10 mouse cellular contexts compared by ENCODE assay signal in genomic region chr11:68902823-68903222, GRCm38 (mm10). TPM values are rescaled to one million over a fixed set of nuclear protein-coding genes. Genes with fewer than 3 reads are reported as not detected.
DNase-seq lines count a peak whose midpoint lies in the region; ATAC-seq and TF ChIP-seq lines count a peak whose summit lies in the region.
"Had no signal": no experiment of that assay in that cellular context is flagged by ENCODE, and none has a peak within 500 bp of the region (broad histone marks: within the 10 kb centered on the region; RNA-seq: fewer than 3 reads in every experiment).

No protein-coding gene starts in this region.

- peak overlapping the region; percentile 99 for H3K9ac ChIP-seq in kidney, embryonic 15.5 days
- peak overlapping the region; percentile 96 for H3K9ac ChIP-seq in intestine, embryonic 14.5 days (ENCODE audit: low read length)
- peak overlapping the region; percentile 91; the same call in 1 of the 2 replicates for H3K9ac ChIP-seq in midbrain, postnatal 0 days (replicated peaks; ENCODE audit: low read length, poor library complexity, severe bottlenecking)

- peak overlapping the region; percentile 37; the same call in 1 of the 2 replicates for H3K27ac ChIP-seq in kidney, embryonic 15.5 days
- peak overlapping the region; percentile 99 for H3K27ac ChIP-seq in embryonic facial prominence, embryonic 10.5 days (replicated peaks)
- H3K27ac ChIP-seq in intestine, embryonic 14.5 days (ENCODE audit: low read depth): no peak overlapping the region
- no peak overlapping the region for H3K27ac ChIP-seq in midbrain, postnatal 0 days (ENCODE audit: low read depth, low read length)

- no peaks in the 10 kb centered on the region for H3K9me3 ChIP-seq in kidney, embryonic 15.5 days (replicated peaks)
- no peaks in the 10 kb centered on the region for H3K9me3 ChIP-seq in embryonic facial prominence, embryonic 10.5 days
- no peaks in the 10 kb centered on the region for H3K9me3 ChIP-seq in intestine, embryonic 14.5 days (ENCODE audit: control insufficient read depth, low read length)
- H3K9me3 ChIP-seq in midbrain, postnatal 0 days (ENCODE audit: low read length): no peaks in the 10 kb centered on the region

- no peaks in the 10 kb centered on the region for H3K27me3 ChIP-seq in kidney, embryonic 15.5 days
- H3K27me3 ChIP-seq in embryonic facial prominence, embryonic 10.5 days (replicated peaks; ENCODE audit: low read depth, poor library complexity, severe bottlenecking): no peaks in the 10 kb centered on the region; the same call in 1 of the 2 replicates
- no peaks in the 10 kb centered on the region for H3K27me3 ChIP-seq in intestine, embryonic 14.5 days (replicated peaks; ENCODE audit: control insufficient read depth, insufficient read depth, low read length)
- H3K27me3 ChIP-seq in midbrain, postnatal 0 days (ENCODE audit: insufficient read depth, low read length): peaks cover 5% of the 10 kb centered on the region; the same call in 1 of the 2 replicates
- H3K27me3 ChIP-seq: Patski had no signal

- H3K4me1 ChIP-seq in kidney, embryonic 15.5 days: peaks cover 26% of the 10 kb centered on the region
- peaks cover 14% of the 10 kb centered on the region for H3K4me1 ChIP-seq in embryonic facial prominence, embryonic 10.5 days
- H3K4me1 ChIP-seq in intestine, embryonic 14.5 days (replicated peaks; ENCODE audit: control insufficient read depth, insufficient read depth, low read length): peaks cover 6% of the 10 kb centered on the region
- H3K4me1 ChIP-seq in midbrain, postnatal 0 days (ENCODE audit: insufficient read depth, low read length): no peaks in the 10 kb centered on the region

- peak overlapping the region; percentile 71 for H3K4me2 ChIP-seq in kidney, embryonic 15.5 days
- H3K4me2 ChIP-seq in intestine, embryonic 14.5 days (ENCODE audit: low read length): peak overlapping the region; percentile 76
- peak overlapping the region; percentile 61 for H3K4me2 ChIP-seq in midbrain, postnatal 0 days (ENCODE audit: low read depth, low read length, poor library complexity, severe bottlenecking)

- WGBS in kidney, embryonic 15.5 days: 80% methylated on average over 5 of the region's 5 CpGs
- 84% methylated on average over 5 of the region's 5 CpGs for WGBS in embryonic facial prominence, embryonic 10.5 days
- 87% methylated on average over 5 of the region's 5 CpGs for WGBS in intestine, embryonic 14.5 days
- 84% methylated on average over 5 of the region's 5 CpGs for WGBS in midbrain, postnatal 0 days

- TF ChIP-seq CTCF in midbrain, postnatal 0 days (IDR thresholded peaks at IDR 0.05): no peak

- H3K4me3 ChIP-seq in kidney, embryonic 15.5 days (replicated peaks): peak overlapping the region; percentile 96
- H3K4me3 ChIP-seq in embryonic facial prominence, embryonic 10.5 days: peak overlapping the region; percentile 99
- peak overlapping the region; percentile 99 for H3K4me3 ChIP-seq in intestine, embryonic 14.5 days (ENCODE audit: low read depth, low read length)
- peak overlapping the region; percentile 85 for H3K4me3 ChIP-seq in midbrain, postnatal 0 days (ENCODE audit: low read depth, low read length)

- intact Hi-C loops in left cerebral cortex, postnatal 10 days (cut with DNase I): no loop called here

- H3K36me3 ChIP-seq in kidney, embryonic 15.5 days: peaks cover 52% of the 10 kb centered on the region
- H3K36me3 ChIP-seq in embryonic facial prominence, embryonic 10.5 days (replicated peaks): peaks cover 56% of the 10 kb centered on the region
- H3K36me3 ChIP-seq in intestine, embryonic 14.5 days (ENCODE audit: control insufficient read depth, insufficient read depth, low read length): peaks cover 43% of the 10 kb centered on the region
- H3K36me3 ChIP-seq in midbrain, postnatal 0 days (ENCODE audit: insufficient read depth, low read length): peaks cover 25% of the 10 kb centered on the region

- no peak for DNase-seq in kidney, postnatal 4 days
- DNase-seq in embryonic facial prominence, embryonic 10.5 days (ENCODE audit: low spot score): no peak
- no peak for DNase-seq in intestine, embryonic 14.5 days (ENCODE audit: low spot score)
- no peak for DNase-seq in midbrain, postnatal 0 days (ENCODE audit: low spot score)
- no peak for DNase-seq in left cerebral cortex, postnatal 10 days (ENCODE audit: extremely low spot score in 1 of 2, low spot score in 2 of 2)
- no peak for DNase-seq in layer of hippocampus, adult 11-12 months (ENCODE audit: low spot score)
- DNase-seq in gastrocnemius, postnatal 4 days (ENCODE audit: low spot score in 2 of 2): no peak
- DNase-seq: cerebellum, postnatal 10 days had no signal

- ATAC-seq in kidney, embryonic 15.5 days (replicated peaks; ENCODE audit: low FRiP score): no peak
- no peak for ATAC-seq in intestine, embryonic 14.5 days (replicated peaks; ENCODE audit: low FRiP score, low TSS enrichment, low read depth)
- ATAC-seq in midbrain, postnatal 0 days (ENCODE audit: low FRiP score): no peak
- ATAC-seq: Patski had no signal

RNA-seq across cellular contexts. Expression of gene Rpl26, which starts 1.4 kb away (rescaled TPM):
- 1,042 and 1,119 TPM in 2 replicates for polyA plus RNA-seq in kidney, embryonic 15.5 days (2015; fragmentation: Nextera tagmentation; extraction: Ambion mirVana)
- 1,085 and 1,128 TPM in 2 replicates for polyA plus RNA-seq in embryonic facial prominence, embryonic 10.5 days (2016; fragmentation: Nextera tagmentation; extraction: Ambion mirVana)
- polyA plus RNA-seq in intestine, embryonic 14.5 days (2014; fragmentation: Nextera tagmentation; extraction: Ambion mirVana): 1,271 and 1,334 TPM in 2 replicates
- 1,124 and 1,179 TPM in 2 replicates for total RNA-seq in midbrain, postnatal 0 days (2014; rRNA removed)
- polyA plus RNA-seq in midbrain, postnatal 0 days (2015; fragmentation: Nextera tagmentation; extraction: Ambion mirVana): 561 and 573 TPM in 2 replicates
- 100 to 1,000 TPM; 701 to 756 TPM for total RNA-seq in left cerebral cortex, postnatal 10 days (2021)
- total RNA-seq in gastrocnemius, postnatal 4 days (2021): 1,000 to 10,000 TPM; 1,219 to 1,338 TPM

RNA-seq across cellular contexts. Expression of gene Rnf222, which starts 14.5 kb away (rescaled TPM):
- 0.18 and 0.27 TPM in 2 replicates for polyA plus RNA-seq in kidney, embryonic 15.5 days (2015; fragmentation: Nextera tagmentation; extraction: Ambion mirVana)
- not detected in 2 replicates for polyA plus RNA-seq in embryonic facial prominence, embryonic 10.5 days (2016; fragmentation: Nextera tagmentation; extraction: Ambion mirVana)
- 0.07 and 0.11 TPM in 2 replicates for polyA plus RNA-seq in intestine, embryonic 14.5 days (2014; fragmentation: Nextera tagmentation; extraction: Ambion mirVana)
- total RNA-seq in midbrain, postnatal 0 days (2014; rRNA removed): 0.11 TPM in 1 of 2 replicates, not detected in the other
- polyA plus RNA-seq in midbrain, postnatal 0 days (2015; fragmentation: Nextera tagmentation; extraction: Ambion mirVana): not detected in 2 replicates
- total RNA-seq in left cerebral cortex, postnatal 10 days (2021): not detected
- under 1 TPM in 1 of 2 experiments, not detected in 1; 0.07 TPM for total RNA-seq in gastrocnemius, postnatal 4 days (2021)
- polyA plus RNA-seq: Patski had no signal

RNA-seq across cellular contexts. Expression of gene Odf4, which starts 24.1 kb away (rescaled TPM):
- polyA plus RNA-seq in kidney, embryonic 15.5 days (2015; fragmentation: Nextera tagmentation; extraction: Ambion mirVana): not detected in 2 replicates
- polyA plus RNA-seq in embryonic facial prominence, embryonic 10.5 days (2016; fragmentation: Nextera tagmentation; extraction: Ambion mirVana): not detected in 2 replicates
- polyA plus RNA-seq in intestine, embryonic 14.5 days (2014; fragmentation: Nextera tagmentation; extraction: Ambion mirVana): 0.22 TPM in 1 of 2 replicates, not detected in the other
- 1.5 and 4.3 TPM in 2 replicates for total RNA-seq in midbrain, postnatal 0 days (2014; rRNA removed)
- 0.52 and 2.2 TPM in 2 replicates for polyA plus RNA-seq in midbrain, postnatal 0 days (2015; fragmentation: Nextera tagmentation; extraction: Ambion mirVana)
- 1 to 10 TPM in 1 of 2 experiments, under 1 TPM in 1; 0.73 to 1.2 TPM for total RNA-seq in left cerebral cortex, postnatal 10 days (2021)
- total RNA-seq in gastrocnemius, postnatal 4 days (2021): not detected
- polyA plus RNA-seq: Patski had no signal

RNA-seq across cellular contexts. Expression of gene Ndel1, which starts 31.2 kb away (rescaled TPM):
- polyA plus RNA-seq in kidney, embryonic 15.5 days (2015; fragmentation: Nextera tagmentation; extraction: Ambion mirVana): 87.3 and 87.5 TPM in 2 replicates
- polyA plus RNA-seq in embryonic facial prominence, embryonic 10.5 days (2016; fragmentation: Nextera tagmentation; extraction: Ambion mirVana): 56.5 and 57.4 TPM in 2 replicates
- 60.0 and 60.3 TPM in 2 replicates for polyA plus RNA-seq in intestine, embryonic 14.5 days (2014; fragmentation: Nextera tagmentation; extraction: Ambion mirVana)
- total RNA-seq in midbrain, postnatal 0 days (2014; rRNA removed): 88.0 and 114 TPM in 2 replicates
- 106 and 112 TPM in 2 replicates for polyA plus RNA-seq in midbrain, postnatal 0 days (2015; fragmentation: Nextera tagmentation; extraction: Ambion mirVana)
- total RNA-seq in left cerebral cortex, postnatal 10 days (2021): 10 to 100 TPM; 91.6 to 95.6 TPM
- total RNA-seq in gastrocnemius, postnatal 4 days (2021): 10 to 100 TPM; 76.4 to 86.4 TPM

RNA-seq across cellular contexts. Expression of gene Arhgef15, which starts 54.5 kb away (rescaled TPM):
- polyA plus RNA-seq in kidney, embryonic 15.5 days (2015; fragmentation: Nextera tagmentation; extraction: Ambion mirVana): 15.8 and 19.6 TPM in 2 replicates
- polyA plus RNA-seq in embryonic facial prominence, embryonic 10.5 days (2016; fragmentation: Nextera tagmentation; extraction: Ambion mirVana): 8.9 and 9.2 TPM in 2 replicates
- polyA plus RNA-seq in intestine, embryonic 14.5 days (2014; fragmentation: Nextera tagmentation; extraction: Ambion mirVana): 9.6 and 9.9 TPM in 2 replicates
- total RNA-seq in midbrain, postnatal 0 days (2014; rRNA removed): 23.3 and 50.8 TPM in 2 replicates
- polyA plus RNA-seq in midbrain, postnatal 0 days (2015; fragmentation: Nextera tagmentation; extraction: Ambion mirVana): 27.6 and 34.3 TPM in 2 replicates
- 10 to 100 TPM; 21.1 to 25.3 TPM for total RNA-seq in left cerebral cortex, postnatal 10 days (2021)
- 10 to 100 TPM; 16.9 to 19.0 TPM for total RNA-seq in gastrocnemius, postnatal 4 days (2021)

Comparison
In these comparisons a context has a peak if more than half of its experiments do, and no peak if none do; other contexts are left out.
1. H3K27ac ChIP-seq: peak in kidney, embryonic 15.5 days (single experiment) and embryonic facial prominence, embryonic 10.5 days (single experiment); none in intestine, embryonic 14.5 days (single experiment) and midbrain, postnatal 0 days (single experiment).
2. Peak in every context shown above with its lines, with median percentiles within 50 percentile points of each other: H3K4me2 ChIP-seq, H3K4me3 ChIP-seq and H3K9ac ChIP-seq.